Comparison of ENCODE assay signal across 17 mouse cellular contexts in genomic region chr3:109270783-109271182, GRCm38 (mm10).
"Had no signal": no experiment of that assay in that cellular context is flagged by ENCODE, and none has a peak within 500 bp of the region (broad histone marks: within the 10 kb centered on the region; RNA-seq: fewer than 3 reads in every experiment).

No protein-coding gene starts in this region.

- H3K9ac ChIP-seq: limb, embryonic 12.5 days; limb, embryonic 15.5 days; liver, embryonic 14.5 days; liver, postnatal 0 days; lung, embryonic 15.5 days; neural tube, embryonic 12.5 days; neural tube, embryonic 15.5 days had no signal

- ATAC-seq: liver, postnatal 0 days had no signal

- DNase-seq: kidney, adult 9 months; kidney, postnatal 14 days; kidney, postnatal 4 days; left cerebral cortex, postnatal 4 days; liver, postnatal 0 days; lung, postnatal 10 days; lung, postnatal 4 days; thymus, adult 18-20 months; thymus, postnatal 4 days had no signal

- H3K9me3 ChIP-seq: limb, embryonic 12.5 days; limb, embryonic 15.5 days; lung, embryonic 15.5 days; neural tube, embryonic 12.5 days; neural tube, embryonic 15.5 days had no signal

- H3K27me3 ChIP-seq: limb, embryonic 12.5 days; limb, embryonic 15.5 days; lung, embryonic 15.5 days; neural tube, embryonic 12.5 days; neural tube, embryonic 15.5 days had no signal

- H3K4me1 ChIP-seq: limb, embryonic 12.5 days; limb, embryonic 15.5 days; lung, embryonic 15.5 days; neural tube, embryonic 12.5 days; neural tube, embryonic 15.5 days had no signal

- H3K4me2 ChIP-seq: limb, embryonic 12.5 days; limb, embryonic 15.5 days; liver, embryonic 11.5 days; lung, embryonic 15.5 days; midbrain, embryonic 11.5 days; neural tube, embryonic 12.5 days; neural tube, embryonic 15.5 days had no signal

- H3K4me3 ChIP-seq: limb, embryonic 12.5 days; limb, embryonic 15.5 days; lung, embryonic 15.5 days; neural tube, embryonic 12.5 days; neural tube, embryonic 15.5 days had no signal

- H3K36me3 ChIP-seq: limb, embryonic 12.5 days; limb, embryonic 15.5 days; lung, embryonic 15.5 days; neural tube, embryonic 12.5 days; neural tube, embryonic 15.5 days had no signal

- H3K27ac ChIP-seq: limb, embryonic 12.5 days; limb, embryonic 15.5 days; liver, embryonic 14.5 days; lung, embryonic 15.5 days; neural tube, embryonic 12.5 days; neural tube, embryonic 15.5 days had no signal
